Mouse (Mus musculus) heart, adult 2 months (tissue): ENCODE data around the gene Schip1.
A peak's percentile ranks its signal among the peaks of the same experiment; 100 is the strongest.

ENCODE experiments used
- CTCF ChIP-seq: fragments of 200-600 bp; IDR thresholded peaks from 2 replicates; pipeline ENCODE4 v1.8.1; 2022; ENCODE audit warnings: antibody characterized with exemption, mild to moderate bottlenecking, moderate library complexity
- EP300 ChIP-seq: fragments of 200-500 bp; IDR thresholded peaks from 2 replicates; pipeline ENCODE4 v1.6.1; 2011; ENCODE audit warnings: low read depth, low read length, control low read depth; ENCODE audit not compliant: insufficient read depth

DNA sequence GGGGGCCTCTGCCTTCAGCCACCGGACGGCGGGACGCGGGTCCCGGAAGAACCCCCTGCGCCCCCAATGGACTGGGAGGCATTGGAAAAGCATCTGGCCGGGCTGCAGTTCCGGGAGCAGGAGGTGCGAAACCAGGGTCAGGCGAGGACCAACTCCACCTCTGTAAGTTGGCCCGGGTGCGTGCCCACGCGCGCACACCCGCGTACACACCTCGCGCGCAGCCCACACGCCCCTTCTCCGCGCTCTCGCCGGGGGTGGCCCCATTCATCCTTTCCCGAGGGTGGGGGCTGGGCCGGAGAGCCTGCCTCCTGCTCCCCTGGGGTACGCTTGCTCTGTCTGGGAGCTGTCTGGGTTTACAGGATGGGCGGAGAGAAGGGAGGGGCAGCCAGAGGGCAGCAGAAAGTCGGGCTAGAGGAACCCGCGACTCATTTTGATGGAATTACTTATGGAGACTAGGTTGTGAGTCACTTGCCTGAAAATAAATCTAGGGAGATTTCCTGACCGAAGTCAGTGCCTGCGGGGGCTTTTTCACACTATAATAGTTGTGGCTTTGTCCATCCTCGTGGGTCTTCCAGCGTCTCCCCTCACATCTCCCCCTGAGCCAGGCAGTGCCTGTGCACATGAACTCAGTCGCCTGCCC is 430.6 kb downstream of the Schip1 start:
- TF ChIP-seq EP300: no peak
- peak; percentile 52 for TF ChIP-seq CTCF
